Mouse (Mus musculus) frontal cortex, postnatal 14 days (tissue): ENCODE measurements around the gene Gpr108.

Source experiments
- DNase-seq, 2 experiments: peaks; one replicate each; pipeline ENCODE4 v3.0.0; 2022; ENCODE audit warnings: low spot score in 2 of 2

Gene Gpr108

DNA sequence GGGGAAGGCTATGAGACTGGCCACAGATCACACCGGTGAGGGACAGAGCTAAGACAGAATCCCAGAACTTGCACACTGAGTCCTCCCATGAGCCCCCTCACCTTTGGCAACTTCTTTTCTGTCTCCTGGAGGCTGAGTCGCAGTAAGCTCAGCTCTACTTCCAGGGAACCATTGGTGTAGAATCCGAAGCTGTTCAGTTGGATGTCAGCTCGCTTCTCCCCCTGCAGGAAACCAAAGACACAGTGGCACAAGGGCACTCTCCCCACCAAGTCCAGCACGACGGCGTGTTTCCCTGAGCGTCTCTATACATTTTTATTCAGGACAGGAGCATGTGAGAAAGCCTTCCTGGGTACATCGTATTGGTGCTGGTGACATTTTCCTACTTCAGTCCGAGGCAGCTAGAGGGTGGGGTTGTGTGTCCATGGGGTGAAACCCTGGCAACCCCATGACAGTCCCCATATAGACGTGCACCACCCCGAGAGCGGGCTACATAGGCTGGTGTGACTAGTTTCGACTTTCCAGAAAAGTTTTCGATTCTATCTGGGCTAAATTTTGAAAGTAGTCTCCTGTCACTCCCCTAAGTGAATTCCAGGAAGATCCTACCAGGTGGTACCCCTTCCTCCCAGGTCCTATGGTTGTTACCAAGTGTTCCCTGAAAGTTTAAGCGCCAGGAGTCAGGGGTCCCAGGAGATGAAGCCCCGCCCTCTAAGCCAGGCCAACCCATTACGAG, 1.4 kb downstream of the Gpr108 start:
- no peak for DNase-seq

DNA sequence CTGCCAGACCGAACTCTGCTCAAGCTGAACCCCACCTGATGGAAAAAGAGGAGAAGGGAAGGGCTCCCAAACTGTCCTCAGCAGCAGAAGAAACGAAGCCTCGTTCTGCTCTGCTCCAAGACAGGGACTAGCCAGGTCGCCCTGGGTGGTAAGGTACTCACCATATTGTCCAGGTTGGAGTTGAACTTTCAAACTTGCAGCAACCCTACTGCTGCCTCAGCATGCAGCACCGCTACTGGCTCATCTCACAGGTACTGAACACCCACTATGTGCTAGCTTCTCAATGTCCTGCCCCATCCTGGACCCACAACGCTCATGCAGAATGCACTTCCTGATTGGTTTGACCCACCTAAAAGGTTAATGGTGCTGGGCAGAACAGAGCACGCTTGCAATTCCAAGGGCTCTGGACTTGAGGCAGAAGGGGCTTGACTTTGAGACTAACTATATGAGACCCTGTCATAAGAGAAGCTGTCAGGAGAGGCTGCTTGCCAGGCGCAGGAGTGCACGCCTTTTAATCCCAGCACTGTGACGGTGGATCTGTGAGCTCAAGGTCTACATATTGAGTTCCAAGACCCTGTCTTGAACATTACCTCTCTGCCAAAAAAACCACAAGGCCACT, 2.8 kb downstream of the Gpr108 start:
- DNase-seq, result no peak

DNA sequence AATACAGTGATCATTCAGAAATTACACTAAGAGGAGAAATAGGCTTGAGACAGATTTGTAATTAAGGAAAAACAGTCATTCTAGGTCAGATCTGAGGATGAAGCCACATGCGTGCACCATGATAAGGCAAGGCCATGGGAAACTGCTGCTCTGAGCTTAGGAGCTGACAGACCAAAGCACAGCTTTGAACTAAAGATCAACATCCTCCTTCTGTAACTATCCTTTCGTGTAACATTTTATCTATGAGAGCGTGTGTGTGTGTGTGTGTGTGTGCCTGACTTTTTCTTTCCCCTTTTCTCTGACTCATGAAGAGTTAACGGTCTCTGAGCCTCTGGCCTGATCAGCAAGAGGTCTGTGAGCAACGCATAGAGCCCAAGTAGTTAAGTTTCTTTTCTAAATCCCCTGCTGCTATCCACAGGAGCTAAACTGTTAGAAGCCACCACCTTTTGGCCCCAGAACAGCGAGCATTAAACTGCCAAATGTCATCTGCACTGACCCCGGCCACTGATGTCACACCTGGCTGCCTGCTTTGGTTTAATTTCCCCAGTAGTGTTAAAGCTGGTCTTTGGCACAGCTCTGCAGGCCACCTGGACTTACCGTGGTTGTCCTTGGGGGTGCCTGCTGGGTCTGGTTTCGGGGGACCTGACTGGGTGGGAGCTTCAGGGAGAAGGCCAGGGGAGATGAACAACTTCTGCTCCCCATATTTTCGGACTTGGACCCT, 4.4 kb downstream of the Gpr108 start:
- DNase-seq, result no peak

DNA sequence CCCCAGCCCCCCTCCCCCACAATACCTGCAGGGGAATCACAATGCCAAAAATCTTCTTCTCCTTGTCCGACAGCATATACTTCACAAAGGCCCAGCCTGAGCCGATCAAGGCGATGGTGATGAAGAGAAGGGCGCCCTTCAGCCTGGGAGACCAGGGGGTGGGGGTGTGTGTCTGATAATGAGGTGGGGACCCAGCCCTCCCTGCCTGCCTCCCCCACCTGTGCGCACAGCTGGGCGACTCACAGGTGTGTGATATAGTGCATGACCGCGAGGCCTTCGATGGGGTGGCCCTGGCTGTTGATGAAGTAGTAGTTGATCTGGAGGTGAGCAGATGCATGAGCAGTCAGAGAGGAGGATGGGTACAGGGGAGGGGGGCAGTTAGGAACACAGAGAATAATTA, 11.1 kb downstream of the Gpr108 start:
- no peak for DNase-seq

DNA sequence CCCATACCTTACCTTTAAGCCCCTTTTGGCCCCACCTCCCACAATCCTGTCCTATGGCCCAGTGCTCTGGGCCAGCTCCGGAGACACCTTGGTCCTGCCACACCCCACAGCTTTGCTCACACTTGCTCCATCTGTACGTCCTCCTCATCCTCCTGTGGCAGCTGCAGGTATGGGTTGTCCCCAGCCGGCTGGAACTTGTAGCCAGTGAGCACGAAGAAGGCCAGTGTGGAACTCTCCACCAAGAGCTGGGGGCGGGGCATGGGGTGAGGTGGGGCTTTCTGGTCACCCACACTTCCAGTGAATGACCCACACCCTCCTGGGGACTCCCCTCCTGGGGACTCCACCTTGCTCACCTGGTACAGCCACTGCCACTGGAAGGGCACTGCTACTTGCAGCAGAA, 12.4 kb downstream of the Gpr108 start:
- no peak for DNase-seq

DNA sequence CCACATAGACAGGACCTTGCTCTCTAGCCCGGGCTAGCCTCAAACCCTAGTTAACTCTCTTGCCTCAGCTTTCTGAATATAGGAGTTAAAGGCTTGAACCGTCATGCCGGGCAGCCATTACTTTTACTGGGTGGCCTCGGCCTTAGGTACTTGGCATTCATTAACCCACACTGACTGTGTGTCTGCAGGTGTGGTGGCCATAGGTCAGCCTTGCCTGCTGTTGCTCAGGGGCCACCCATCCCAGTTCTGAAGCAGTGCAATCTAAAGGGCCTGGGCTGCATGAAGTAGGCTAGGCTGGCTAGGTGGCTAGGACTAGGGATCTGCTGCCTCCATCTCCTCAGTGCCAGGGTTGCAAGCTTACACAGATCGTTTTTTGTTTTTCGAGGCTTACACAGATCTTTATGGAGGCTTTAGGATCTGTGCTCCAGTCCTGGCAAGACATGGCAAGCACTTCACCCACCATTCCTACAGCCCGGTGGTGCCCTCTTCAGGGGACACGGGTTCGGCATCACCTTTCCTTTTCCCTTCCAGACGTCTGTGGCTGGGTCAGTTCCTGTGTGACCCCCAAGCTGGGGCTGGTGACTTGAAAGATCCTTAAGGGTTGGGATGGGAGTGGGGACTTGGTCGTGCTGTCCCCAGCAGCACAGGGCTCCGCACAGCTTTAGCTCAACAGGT, 13.9 kb downstream of the Gpr108 start:
- no peak for DNase-seq

DNA sequence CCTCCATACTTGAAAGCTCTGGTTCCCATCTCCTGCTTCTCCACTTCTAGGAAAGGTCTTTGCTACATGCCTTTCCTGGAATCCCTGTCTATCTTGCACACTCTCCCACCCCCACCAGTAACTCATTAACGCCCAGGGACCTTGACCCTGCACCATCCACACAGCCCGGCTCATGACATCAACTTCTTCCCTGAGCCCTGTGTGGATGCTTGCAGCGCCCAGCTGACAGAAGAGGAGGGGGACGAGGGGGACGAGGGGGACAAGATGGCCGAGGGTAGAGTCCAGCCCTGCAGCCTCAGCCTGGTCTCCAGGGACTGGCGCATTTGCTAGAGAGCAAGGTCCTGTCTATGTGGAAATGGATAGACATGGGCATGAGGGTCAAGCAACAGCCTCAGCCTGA, 15.2 kb downstream of the Gpr108 start:
- no peak for DNase-seq

DNA sequence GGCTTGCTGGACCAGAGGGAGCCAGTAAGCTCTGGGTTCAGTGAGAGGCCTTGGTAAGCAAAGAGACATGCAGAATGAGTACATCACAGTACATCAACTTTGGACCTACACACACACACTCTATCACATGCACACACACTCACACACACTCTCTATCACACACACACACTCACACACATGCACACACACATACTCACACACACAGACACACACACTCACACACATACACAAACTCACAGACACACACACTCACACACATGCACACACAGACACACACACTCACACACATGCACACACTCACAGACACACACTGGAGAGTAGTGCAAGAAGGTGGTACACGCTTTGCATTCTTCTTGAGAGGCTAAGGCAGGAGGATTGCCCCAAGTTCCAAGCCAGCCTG, 16.0 kb downstream of the Gpr108 start:
- no peak for DNase-seq

DNA sequence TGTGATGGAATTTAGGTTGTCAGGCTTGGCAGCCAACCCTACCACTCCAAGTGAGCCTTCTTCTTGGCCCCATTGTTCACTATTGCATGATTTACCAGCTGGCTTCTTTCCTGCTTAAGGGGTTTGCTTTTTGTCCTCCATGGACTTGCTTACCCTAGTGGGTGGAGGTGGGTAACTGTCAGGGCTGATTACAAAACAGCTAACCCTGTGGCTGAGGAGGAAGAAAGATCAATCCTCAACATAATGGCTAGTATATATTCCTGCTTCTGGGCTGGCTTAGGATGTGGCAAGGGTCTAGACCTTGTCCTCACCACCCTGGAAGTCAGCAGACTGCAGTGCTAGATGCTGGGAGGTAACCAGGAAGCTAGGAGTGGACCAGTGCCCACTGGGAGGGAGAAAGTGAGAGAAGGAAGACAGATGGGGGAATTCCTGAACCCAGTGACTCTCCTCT, 16.9 kb downstream of the Gpr108 start:
- no peak for DNase-seq

DNA sequence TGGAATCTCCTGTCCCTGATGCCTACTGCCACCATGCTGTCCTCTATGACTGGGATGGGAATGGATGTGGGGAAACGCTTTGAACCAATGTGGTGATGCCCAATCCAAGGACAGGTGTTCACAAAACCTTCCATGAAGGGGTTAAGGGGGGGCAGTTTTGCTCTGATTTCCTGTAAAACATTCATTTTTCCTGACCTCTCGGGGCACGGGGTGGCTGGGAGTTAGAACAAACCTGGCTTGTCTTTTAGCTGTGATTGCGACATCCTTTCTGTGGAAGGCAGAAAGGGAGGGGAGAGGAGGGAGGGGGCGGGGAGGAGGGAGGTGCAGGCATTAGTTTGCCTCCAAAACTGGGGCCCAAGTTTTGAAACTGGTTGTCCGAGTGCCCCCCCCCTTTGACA, 17.5 kb downstream of the Gpr108 start:
- no peak for DNase-seq

DNA sequence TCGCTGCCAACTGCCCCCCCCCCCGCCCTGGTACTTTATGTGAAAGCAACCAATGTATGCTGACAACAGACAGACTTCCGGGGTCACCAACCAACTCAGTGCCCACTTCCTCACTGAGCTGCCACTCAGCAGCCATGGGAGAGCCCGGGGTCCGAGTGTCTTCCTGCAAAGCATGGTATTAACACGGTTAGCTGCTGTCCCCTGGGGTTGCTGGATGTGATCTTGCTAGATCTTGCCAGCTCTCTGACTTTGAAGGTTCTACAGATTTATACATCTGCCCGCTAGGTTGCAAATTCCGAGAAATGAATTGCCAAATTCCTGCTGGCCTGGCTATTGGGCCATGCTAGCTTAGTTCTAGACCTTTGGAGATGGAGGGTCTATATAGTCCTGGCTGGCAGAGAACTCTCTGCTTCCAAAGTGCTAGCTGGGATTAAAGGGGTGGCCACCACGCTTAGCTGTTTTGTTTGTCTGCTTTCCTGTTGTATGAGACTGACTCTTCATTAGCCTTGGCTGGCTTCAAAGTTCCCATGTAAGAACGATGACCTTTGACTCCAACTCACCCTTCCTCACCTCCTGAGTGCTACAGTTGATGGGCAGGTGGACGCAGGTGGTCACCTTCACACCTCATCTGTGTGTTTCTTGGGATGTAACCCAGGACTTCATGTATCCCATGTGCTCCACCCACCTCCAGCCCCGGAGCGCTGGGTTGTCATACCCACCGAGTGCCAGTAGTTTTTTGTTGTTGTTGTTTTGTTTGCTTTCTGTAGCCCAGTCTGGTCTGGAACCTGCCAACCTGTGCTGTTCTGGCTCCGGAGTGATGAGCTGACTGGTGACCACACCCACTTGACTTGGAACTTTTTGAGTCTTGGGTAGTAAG, 18.2 kb downstream of the Gpr108 start:
- no peak for DNase-seq

DNA sequence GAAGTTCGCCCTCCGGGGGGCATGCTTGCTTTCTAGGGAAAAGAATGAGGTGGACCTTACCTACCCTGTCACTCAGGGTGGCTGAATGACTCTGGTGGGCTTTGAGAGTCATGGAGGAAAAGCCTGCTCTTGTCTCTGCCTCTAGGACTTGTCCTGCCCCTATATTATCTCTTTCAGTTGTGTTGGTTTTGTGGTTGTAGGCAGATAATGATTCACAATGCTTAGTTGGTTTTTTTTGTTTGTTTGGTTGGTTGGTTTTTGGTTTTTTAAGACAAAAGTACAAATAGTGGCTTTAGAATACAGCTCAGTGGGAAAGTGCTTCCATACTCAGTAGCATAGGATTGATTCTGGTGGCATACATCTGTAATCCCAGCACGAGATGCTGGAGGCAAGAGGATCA, 19.4 kb downstream of the Gpr108 start:
- no peak for DNase-seq

DNA sequence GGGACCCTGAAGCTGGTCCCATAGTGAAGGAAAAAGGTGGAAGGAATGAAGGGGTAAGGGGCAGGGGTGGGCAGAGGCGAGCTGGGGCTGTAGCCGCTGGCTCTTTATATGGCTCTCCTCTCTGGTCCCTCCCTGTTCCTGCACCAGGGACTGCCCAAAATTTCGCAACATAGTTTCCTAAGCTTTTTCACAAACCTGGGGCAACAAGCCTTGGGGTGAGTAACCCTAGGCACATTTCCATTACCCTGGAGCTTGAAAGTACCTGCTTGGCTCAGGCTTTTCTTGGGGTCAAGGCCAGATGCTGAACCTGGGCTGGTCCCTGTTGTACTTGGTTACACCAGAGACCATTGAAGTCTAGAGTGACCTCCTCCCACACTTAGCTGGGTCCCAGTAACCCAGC, 20.2 kb downstream of the Gpr108 start, which contains the start of gene C3:
C3 (minus strand) TSS at position 123 of the 400 bp plus-strand sequence.
- no peak for DNase-seq

DNA sequence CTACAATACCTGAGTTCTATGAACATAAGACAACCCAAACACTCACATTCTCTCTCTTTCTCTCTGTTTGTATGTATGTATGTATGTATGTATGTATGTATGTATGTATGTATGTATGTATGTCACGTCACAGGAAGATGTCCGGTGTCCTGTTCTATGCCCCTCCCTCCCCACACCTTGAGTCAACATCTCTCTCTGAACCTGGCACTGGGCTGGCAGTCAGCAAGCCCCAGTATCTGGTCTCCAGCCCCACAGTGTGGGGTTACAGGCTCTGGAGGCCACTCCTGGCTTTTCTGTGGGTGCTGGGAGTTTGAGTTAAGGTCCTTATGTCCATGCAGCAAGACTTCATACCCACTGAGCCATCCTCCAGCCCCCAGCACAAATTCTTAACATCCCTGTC, 20.8 kb downstream of the Gpr108 start:
- no peak for DNase-seq

DNA sequence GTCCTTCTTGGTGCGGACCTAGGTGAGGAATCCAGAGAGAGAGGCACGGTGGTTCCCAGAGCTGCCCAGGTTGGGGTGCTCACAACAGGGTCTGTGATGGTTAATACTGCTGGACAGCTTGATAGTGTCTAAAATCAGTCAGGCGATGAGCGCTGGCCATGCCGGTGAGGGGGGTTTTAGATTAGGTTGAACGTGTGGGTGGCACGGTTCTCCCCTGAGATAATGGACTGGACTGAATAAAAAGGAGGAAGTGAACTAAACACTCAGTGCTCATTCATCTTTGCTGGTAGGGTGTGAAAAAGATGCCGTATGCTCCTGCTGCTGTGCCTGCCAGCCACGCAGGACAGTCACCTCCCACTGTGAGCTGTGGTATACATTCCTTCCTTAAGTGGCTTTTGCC, 24.9 kb downstream of the Gpr108 start:
- no peak for DNase-seq

DNA sequence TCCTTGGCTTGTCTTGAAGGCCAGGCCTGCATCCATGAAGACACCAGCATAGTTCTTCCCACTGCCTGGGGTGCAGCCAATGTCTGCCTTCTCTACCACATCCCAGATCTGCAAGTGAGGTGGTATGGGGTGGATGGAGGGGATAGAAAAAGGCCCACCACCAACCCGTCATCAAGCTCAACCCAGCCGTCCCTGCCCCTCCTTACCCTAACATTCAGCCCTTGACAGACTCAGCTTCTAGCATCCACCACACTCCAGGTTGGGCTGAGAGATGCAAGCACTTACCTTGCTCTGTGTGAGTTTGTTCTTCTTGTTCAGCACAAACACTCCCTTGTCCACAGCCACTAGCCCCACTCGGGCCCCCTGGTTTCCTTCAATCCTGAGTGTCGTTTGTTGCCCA, 26.3 kb downstream of the Gpr108 start:
- DNase-seq, result no peak

DNA sequence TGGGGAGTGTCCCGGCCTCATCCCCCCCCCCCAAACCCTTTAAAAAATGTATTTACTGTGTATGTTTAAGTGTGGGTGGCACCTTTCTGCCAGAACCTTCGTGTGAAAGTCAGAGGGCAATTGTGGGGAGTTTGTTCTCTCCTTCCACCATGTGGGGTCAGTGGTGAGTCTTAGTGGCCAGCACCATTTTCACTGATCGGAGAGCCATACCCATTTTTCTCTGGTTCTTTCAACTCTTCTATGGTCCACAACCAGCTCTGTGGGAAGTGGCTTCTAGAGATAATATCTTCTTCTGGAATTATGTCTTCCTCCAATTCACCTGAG, 28.4 kb downstream of the Gpr108 start:
- DNase-seq, result no peak

DNA sequence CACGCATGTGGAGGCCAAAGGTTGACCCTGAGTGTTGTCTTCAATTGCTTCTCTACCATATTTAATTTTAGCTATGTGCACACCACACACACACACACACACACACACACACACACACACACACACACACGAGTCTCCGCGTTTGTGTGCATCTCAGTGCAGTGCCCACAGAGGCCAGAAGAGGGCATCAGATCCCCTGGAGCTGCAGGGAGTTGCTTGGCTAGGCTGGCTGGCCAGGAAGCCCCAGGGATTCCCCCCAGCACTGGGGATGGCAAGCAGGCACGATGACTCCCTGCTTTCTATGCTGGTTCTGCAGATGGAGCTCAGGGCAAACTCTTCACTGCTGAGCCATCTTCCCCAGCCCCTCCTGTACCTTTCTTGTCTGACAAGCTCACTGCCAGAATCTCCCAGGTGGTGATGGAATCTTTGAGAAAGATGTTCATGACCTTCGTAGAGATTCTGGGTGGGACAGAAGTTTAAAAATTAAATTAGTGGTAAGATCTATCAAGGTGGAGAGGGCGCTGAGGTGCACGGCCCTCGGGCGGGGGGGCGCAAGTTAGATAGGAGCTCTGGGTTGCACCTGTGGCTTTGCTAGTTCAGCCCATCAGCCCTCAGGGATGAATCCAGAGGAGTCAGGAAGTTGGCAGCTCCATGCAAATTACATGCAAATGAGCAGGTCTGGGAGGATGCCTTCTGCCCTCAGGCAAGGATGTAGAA, 28.9 kb downstream of the Gpr108 start:
- peak; percentile 38 to 51 for DNase-seq

DNA sequence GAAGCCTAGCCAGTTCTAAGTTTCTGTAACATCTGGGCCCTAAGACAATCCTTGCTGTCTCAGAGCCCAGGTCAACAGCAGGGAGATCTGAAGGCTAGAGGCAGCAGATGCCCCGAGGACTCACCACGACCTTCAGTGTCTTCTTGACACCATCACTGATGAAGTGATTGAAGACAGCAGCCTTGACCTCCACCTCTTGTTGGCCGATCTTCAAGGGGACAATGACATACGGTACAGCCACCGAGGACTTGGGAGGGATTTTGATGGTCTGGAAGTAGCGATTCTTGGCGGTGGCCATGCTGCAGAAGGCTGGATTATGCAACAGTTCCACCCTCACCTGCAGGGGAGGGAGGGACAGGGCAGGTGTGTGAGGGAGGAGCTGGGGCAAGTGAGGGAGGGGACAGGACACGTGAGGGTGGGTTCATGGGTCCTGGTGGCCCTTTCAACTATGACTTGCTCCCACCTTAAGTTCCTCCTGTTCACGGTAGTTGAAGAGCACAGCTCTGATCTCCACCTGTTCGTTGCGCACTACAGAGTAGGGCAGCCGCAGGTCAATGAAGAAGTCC, 29.8 kb downstream of the Gpr108 start:
- DNase-seq, result no peak

DNA sequence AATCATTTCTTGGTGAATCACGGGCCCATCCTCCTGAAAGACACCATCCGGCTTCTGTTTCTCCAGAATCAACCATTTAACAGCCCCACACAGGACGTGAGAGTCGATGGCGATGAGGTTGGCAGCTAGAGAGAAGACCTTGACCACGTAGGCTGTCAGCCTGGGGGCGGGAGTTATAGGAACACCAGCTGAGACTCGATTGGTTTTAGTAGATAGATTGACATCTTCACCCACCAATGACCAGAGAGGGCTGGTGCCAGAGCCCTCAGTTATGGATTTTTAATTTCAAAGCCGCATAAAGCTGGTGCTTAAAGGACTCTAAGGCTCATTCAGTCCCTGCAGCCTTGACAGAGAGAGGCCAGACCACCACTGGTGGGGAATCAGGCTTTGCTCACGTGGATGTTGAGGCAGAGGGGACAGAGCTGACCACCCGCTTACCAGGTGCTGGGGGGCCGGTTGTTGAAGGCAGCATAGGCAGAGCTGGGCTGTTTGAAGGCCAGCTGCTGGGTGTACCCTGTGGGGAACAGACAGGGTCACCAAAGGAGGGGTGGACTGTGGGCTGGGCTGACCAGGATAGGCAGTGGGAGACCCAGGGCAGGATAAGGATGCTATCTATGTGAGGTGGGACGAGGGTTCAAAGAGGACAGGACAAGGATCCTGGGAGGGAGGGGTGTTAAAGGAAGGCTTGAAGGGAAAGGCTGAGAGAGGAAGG, 33.4 kb downstream of the Gpr108 start:
- no peak for DNase-seq
